Mouse (Mus musculus) MEL (cell line): ENCODE results near the gene Plpp4.

Experiments
- BHLHE40 ChIP-seq: IDR thresholded peaks from 2 replicates; pipeline ENCODE4 v1.6.1; 2012; ENCODE audit warnings: low read depth, mild to moderate bottlenecking, inconsistent platforms, low read length, improper control_type of control experiment, borderline replicate concordance
- CHD1 ChIP-seq: IDR thresholded peaks from 2 replicates; pipeline ENCODE4 v1.6.1; 2012; ENCODE audit warnings: low read depth, mild to moderate bottlenecking, inconsistent platforms, low read length, improper control_type of control experiment
- CTCF ChIP-seq, 3 experiments: IDR thresholded peaks in 2 of 3; conservative IDR thresholded peaks in 1 of 3; 2 replicates each; pipeline ENCODE4 v1.5.1; 2011 to 2012; ENCODE audit warnings: low read length in 3 of 3, low read depth in 2 of 3, mild to moderate bottlenecking in 2 of 3, improper control_type of control experiment in 1 of 3, inconsistent platforms in 1 of 3, mixed read lengths in 1 of 3, moderate library complexity in 1 of 3; ENCODE audit not compliant: control insufficient read depth in 1 of 3, insufficient read depth in 1 of 3, poor library complexity in 1 of 3, severe bottlenecking in 1 of 3
- ELF1 ChIP-seq: IDR thresholded peaks from 2 replicates; pipeline ENCODE4 v1.6.1; 2014; ENCODE audit warnings: low read depth, mild to moderate bottlenecking, inconsistent platforms, low read length, improper control_type of control experiment, moderate library complexity
- EP300 ChIP-seq, 2 experiments: IDR thresholded peaks; 2 replicates each; pipeline ENCODE4 v1.6.1; 2011; ENCODE audit warnings: improper control_type of control experiment in 2 of 2, low read length in 2 of 2, low read depth in 1 of 2, mild to moderate bottlenecking in 1 of 2
- MXI1 ChIP-seq: IDR thresholded peaks from 2 replicates; pipeline ENCODE4 v1.6.1; 2011; ENCODE audit warnings: mild to moderate bottlenecking, low read depth, low read length, improper control_type of control experiment
- POLR2A ChIP-seq, 2 experiments: IDR thresholded peaks; 2 replicates each; pipeline ENCODE4 v1.6.1; 2011 to 2012; ENCODE audit warnings: low read length in 2 of 2, mild to moderate bottlenecking in 2 of 2, control low read depth in 1 of 2, improper control_type of control experiment in 1 of 2, low read depth in 1 of 2, moderate library complexity in 1 of 2; ENCODE audit not compliant: control insufficient read depth in 1 of 2, insufficient read depth in 1 of 2, poor library complexity in 1 of 2
- POLR2AphosphoS2 ChIP-seq: IDR thresholded peaks from 2 replicates; pipeline ENCODE4 v1.6.1; 2011; ENCODE audit warnings: low read length, improper control_type of control experiment
- TAL1 ChIP-seq: IDR thresholded peaks from 2 replicates; pipeline ENCODE4 v1.6.1; 2012; ENCODE audit warnings: mild to moderate bottlenecking, inconsistent platforms, low read length, moderate library complexity, mixed read lengths
- ZC3H11A ChIP-seq: IDR thresholded peaks from 2 replicates; pipeline ENCODE4 v1.6.1; 2012; ENCODE audit warnings: low read depth, mild to moderate bottlenecking, inconsistent platforms, low read length, improper control_type of control experiment
- ZMIZ1 ChIP-seq: IDR thresholded peaks from 2 replicates; pipeline ENCODE4 v1.6.1; 2012; ENCODE audit warnings: low read depth, mild to moderate bottlenecking, inconsistent platforms, low read length, improper control_type of control experiment, moderate library complexity

GRCm38 (mm10) chr7:129274726-129275125 is 17.9 kb downstream of the Plpp4 start:
- TF ChIP-seq CTCF (IDR thresholded peaks at IDR 0.05 in 2 of 3, conservative IDR thresholded peaks at IDR 0.05 in 1 of 3; ENCODE audit: control insufficient read depth in 1 of 3, insufficient read depth in 1 of 3, low read depth in 2 of 3, low read length in 3 of 3, poor library complexity in 1 of 3, severe bottlenecking in 1 of 3) (no peak), MXI1 (no peak), POLR2A (IDR thresholded peaks at IDR 0.05; ENCODE audit: control insufficient read depth in 1 of 2, insufficient read depth in 1 of 2, low read depth in 1 of 2, low read length in 2 of 2, poor library complexity in 1 of 2) (no peak), POLR2AphosphoS2 (no peak), CHD1 (no peak), ELF1 (no peak), ZMIZ1 (no peak), TAL1 (no peak), ZC3H11A (no peak), BHLHE40 (no peak), EP300 (IDR thresholded peaks at IDR 0.05; ENCODE audit: low read depth in 1 of 2, low read length in 2 of 2) (no peak)
